Mouse (Mus musculus) forebrain, embryonic 10.5 days (tissue): ENCODE measurements around the gene Col4a2. TPM values are rescaled to one million over a fixed set of nuclear protein-coding genes. Genes with fewer than 3 reads are reported as not detected.

ENCODE experiments used
- DNase-seq: peaks from one replicate; pipeline ENCODE4 v3.0.0-alpha.2; 2017; ENCODE audit warnings: low spot score; ENCODE audit errors: extremely low spot score
- H3K27ac ChIP-seq: fragments of 300-500 bp; sonication (generic); 2 replicates; pipeline ENCODE4 v1.5.1; 2016; ENCODE audit warnings: mild to moderate bottlenecking
- H3K27me3 ChIP-seq: fragments of 300-500 bp; sonication (generic); 2 replicates; pipeline ENCODE4 v1.6.1; 2016; ENCODE audit warnings: mild to moderate bottlenecking; ENCODE audit not compliant: poor library complexity, severe bottlenecking
- H3K36me3 ChIP-seq: fragments of 300-500 bp; sonication (generic); replicated peaks from 2 replicates; pipeline ENCODE4 v1.6.1; 2016; ENCODE audit warnings: mild to moderate bottlenecking, moderate library complexity
- H3K4me1 ChIP-seq: fragments of 300-500 bp; sonication (generic); 2 replicates; pipeline ENCODE4 v1.6.1; 2016
- H3K4me3 ChIP-seq: fragments of 300-500 bp; sonication (generic); 2 replicates; pipeline ENCODE4 v1.5.1; 2016; ENCODE audit warnings: mild to moderate bottlenecking, moderate library complexity
- H3K9me3 ChIP-seq: fragments of 300-500 bp; sonication (generic); 2 replicates; pipeline ENCODE4 v1.6.1; 2016; ENCODE audit warnings: mild to moderate bottlenecking, moderate library complexity
- WGBS: fragments of 180-500 bp; shearing (Covaris S2); methylation state at CpG from one replicate; pipeline ENCODE4 v1.1.7; 2016; 5-methylcytosine and 5-hydroxymethylcytosine counted together
- polyA plus RNA-seq: library from polyadenylated mRNA; unstranded; fragments of >200 nt; fragmentation: Nextera tagmentation; extraction: Ambion mirVana; gene quantifications from 2 replicates; pipeline ENCODE4 v1.2.1, GENCODE M21; 2016

Gene Col4a2
- polyA plus RNA-seq, 1 experiment from 2014 or later, result 47.1 TPM

- peak; percentile 53 for DNase-seq
- H3K4me1 ChIP-seq, result peaks cover 14% of the 10 kb centered on the region
- no peaks in the 10 kb centered on the region for H3K27me3 ChIP-seq
- no peaks in the 10 kb centered on the region for H3K9me3 ChIP-seq
- H3K27ac ChIP-seq, result no peak overlapping the region
- H3K36me3 ChIP-seq, result peaks cover 44% of the 10 kb centered on the region
- no peak overlapping the region for H3K4me3 ChIP-seq
- WGBS, result 50% methylated on average over 14 of the region's 14 CpGs
Observed at GRCm38 (mm10) chr8:11421105-11421504, 108.5 kb downstream of the Col4a2 start.

- Histone ChIP-seq H3K27me3 (no peaks in the 10 kb centered on the region), H3K4me3 (no peak overlapping the region), H3K9me3 (no peaks in the 10 kb centered on the region), H3K4me1 (peaks cover 14% of the 10 kb centered on the region), H3K36me3 (peaks cover 44% of the 10 kb centered on the region), H3K27ac (no peak overlapping the region)
- 86% methylated on average over 6 of the region's 6 CpGs for WGBS
- no peak for DNase-seq
Observed at GRCm38 (mm10) chr8:11421968-11422367, 109.4 kb downstream of the Col4a2 start.

- peaks cover 14% of the 10 kb centered on the region for H3K4me1 ChIP-seq
- H3K4me3 ChIP-seq, result no peak overlapping the region
- H3K36me3 ChIP-seq, result peaks cover 55% of the 10 kb centered on the region
- no peak for DNase-seq
- no peak overlapping the region for H3K27ac ChIP-seq
- 66% methylated on average over 7 of the region's 7 CpGs for WGBS
- no peaks in the 10 kb centered on the region for H3K9me3 ChIP-seq
- H3K27me3 ChIP-seq, result no peaks in the 10 kb centered on the region
Observed at GRCm38 (mm10) chr8:11423091-11423490, 110.5 kb downstream of the Col4a2 start.

- no peaks in the 10 kb centered on the region for H3K4me1 ChIP-seq
- peak; percentile 34 for DNase-seq
- H3K36me3 ChIP-seq, result peaks cover 81% of the 10 kb centered on the region
- no peak overlapping the region for H3K27ac ChIP-seq
- no peaks in the 10 kb centered on the region for H3K9me3 ChIP-seq
- H3K27me3 ChIP-seq, result no peaks in the 10 kb centered on the region
- 50% methylated on average over 5 of the region's 5 CpGs for WGBS
- no peak overlapping the region for H3K4me3 ChIP-seq
Observed at GRCm38 (mm10) chr8:11430688-11431087, 118.1 kb downstream of the Col4a2 start.

- DNase-seq, result no peak
- peaks cover 14% of the 10 kb centered on the region; the same call in 1 of the 2 replicates for H3K4me1 ChIP-seq
- no peak overlapping the region for H3K27ac ChIP-seq
- no peak overlapping the region for H3K4me3 ChIP-seq
- H3K36me3 ChIP-seq, result peaks cover 86% of the 10 kb centered on the region
- no peaks in the 10 kb centered on the region for H3K9me3 ChIP-seq
- H3K27me3 ChIP-seq, result peaks cover 14% of the 10 kb centered on the region; the same call in 1 of the 2 replicates
- 52% methylated on average over 12 of the region's 12 CpGs for WGBS
Observed at GRCm38 (mm10) chr8:11437862-11438261, 125.3 kb downstream of the Col4a2 start.

GRCm38 (mm10) chr8:11441291-11441690 is 128.7 kb downstream of the Col4a2 start:
- H3K36me3 ChIP-seq, result peaks cover 84% of the 10 kb centered on the region
- H3K4me1 ChIP-seq, result peaks cover 14% of the 10 kb centered on the region; the same call in 1 of the 2 replicates
- H3K27ac ChIP-seq, result no peak overlapping the region
- 94% methylated on average over 6 of the region's 6 CpGs for WGBS
- no peaks in the 10 kb centered on the region for H3K9me3 ChIP-seq
- H3K27me3 ChIP-seq, result peaks cover 14% of the 10 kb centered on the region; the same call in 1 of the 2 replicates
- no peak for DNase-seq
- H3K4me3 ChIP-seq, result no peak overlapping the region

- no peak for DNase-seq
- Histone ChIP-seq H3K4me3 (no peak overlapping the region), H3K4me1 (0 out of 2 replicates have a peak, but pooled peaks cover 2% of the 10 kb centered on the region), H3K27ac (no peak overlapping the region), H3K27me3 (no peaks in the 10 kb centered on the region), H3K9me3 (no peaks in the 10 kb centered on the region), H3K36me3 (peaks cover 91% of the 10 kb centered on the region)
- WGBS, result 88% methylated on average over 9 of the region's 9 CpGs
Observed at GRCm38 (mm10) chr8:11443611-11444010, 131.0 kb downstream of the Col4a2 start.

- H3K4me3 ChIP-seq, result no peak overlapping the region
- peaks cover 90% of the 10 kb centered on the region for H3K36me3 ChIP-seq
- H3K27me3 ChIP-seq, result no peaks in the 10 kb centered on the region
- no peaks in the 10 kb centered on the region for H3K4me1 ChIP-seq
- 90% methylated on average over 7 of the region's 7 CpGs for WGBS
- no peak overlapping the region for H3K27ac ChIP-seq
- no peaks in the 10 kb centered on the region for H3K9me3 ChIP-seq
- no peak for DNase-seq
Observed at GRCm38 (mm10) chr8:11444216-11444615, 131.6 kb downstream of the Col4a2 start.

GRCm38 (mm10) chr8:11445790-11446189 is 133.2 kb downstream of the Col4a2 start:
- no peak overlapping the region for H3K27ac ChIP-seq
- peaks cover 75% of the 10 kb centered on the region for H3K36me3 ChIP-seq
- peaks cover 9% of the 10 kb centered on the region for H3K4me1 ChIP-seq
- H3K4me3 ChIP-seq, result no peak overlapping the region
- H3K27me3 ChIP-seq, result no peaks in the 10 kb centered on the region
- no peak for DNase-seq
- 95% methylated on average over 13 of the region's 13 CpGs for WGBS
- H3K9me3 ChIP-seq, result no peaks in the 10 kb centered on the region

GRCm38 (mm10) chr8:11447910-11448570 is 135.4 kb downstream of the Col4a2 start:
- Histone ChIP-seq H3K4me1 (peaks cover 31% of the 10 kb centered on the region), H3K9me3 (no peaks in the 10 kb centered on the region), H3K27me3 (no peaks in the 10 kb centered on the region; the same call in 1 of the 2 replicates), H3K27ac (no peak overlapping the region), H3K36me3 (peaks cover 53% of the 10 kb centered on the region), H3K4me3 (no peak overlapping the region)
- DNase-seq, result no peak
- 94% methylated on average over 23 of the region's 23 CpGs for WGBS

- H3K36me3 ChIP-seq, result peaks cover 30% of the 10 kb centered on the region
- H3K4me3 ChIP-seq, result no peak overlapping the region
- H3K9me3 ChIP-seq, result no peaks in the 10 kb centered on the region
- peaks cover 48% of the 10 kb centered on the region for H3K4me1 ChIP-seq
- 44% methylated on average over 8 of the region's 8 CpGs for WGBS
- no peaks in the 10 kb centered on the region; the same call in 1 of the 2 replicates for H3K27me3 ChIP-seq
- DNase-seq, result no peak
- H3K27ac ChIP-seq, result peak overlapping the region; percentile 60
Observed at GRCm38 (mm10) chr8:11450184-11451113, 137.8 kb downstream of the Col4a2 start.

- Histone ChIP-seq H3K9me3 (no peaks in the 10 kb centered on the region), H3K36me3 (peaks cover 17% of the 10 kb centered on the region), H3K27ac (peak overlapping the region; percentile 26; the same call in 1 of the 2 replicates), H3K27me3 (peaks cover 4% of the 10 kb centered on the region; the same call in 1 of the 2 replicates), H3K4me3 (no peak overlapping the region), H3K4me1 (peaks cover 50% of the 10 kb centered on the region)
- no peak for DNase-seq
- 92% methylated on average over 1 of the region's 1 CpGs for WGBS
Observed at GRCm38 (mm10) chr8:11452152-11452551, 139.5 kb downstream of the Col4a2 start.

GRCm38 (mm10) chr8:11452559-11452958 is 140.0 kb downstream of the Col4a2 start:
- no peak overlapping the region for H3K4me3 ChIP-seq
- H3K27me3 ChIP-seq, result peaks cover 4% of the 10 kb centered on the region; the same call in 1 of the 2 replicates
- peak overlapping the region; percentile 13 for H3K27ac ChIP-seq
- peaks cover 53% of the 10 kb centered on the region for H3K4me1 ChIP-seq
- no peaks in the 10 kb centered on the region for H3K9me3 ChIP-seq
- no peak for DNase-seq
- peaks cover 15% of the 10 kb centered on the region for H3K36me3 ChIP-seq
- 65% methylated on average over 3 of the region's 3 CpGs for WGBS
